Mouse (Mus musculus) liver, postnatal 0 days (tissue): Measurements from ENCODE around the gene Rasa2. TPM values are rescaled to one million over a fixed set of nuclear protein-coding genes. Genes with fewer than 3 reads are reported as not detected.
A peak's percentile ranks its signal among the peaks of the same experiment; 100 is the strongest.

Experiments used
- ATAC-seq: fragments of 200-750 bp; cut with Nextera tagmentation; 2 replicates; pipeline ENCODE4 v1.8.0; 2017; ENCODE audit warnings: mild to moderate bottlenecking, moderate library complexity
- DNase-seq: peaks from one replicate; pipeline ENCODE4 v3.0.0-alpha.2; 2016
- H3K27ac ChIP-seq: fragments of 300-500 bp; sonication (generic); 2 replicates; pipeline ENCODE4 v1.5.1; 2014; ENCODE audit warnings: antibody characterized with exemption, moderate library complexity, mild to moderate bottlenecking, low read depth
- H3K27me3 ChIP-seq: fragments of 300-500 bp; sonication (generic); 2 replicates; pipeline ENCODE4 v1.6.1; 2014; ENCODE audit warnings: low read length, control low read depth, mixed read lengths; ENCODE audit not compliant: insufficient read depth
- H3K36me3 ChIP-seq: fragments of 300-500 bp; sonication (generic); replicated peaks from 2 replicates; pipeline ENCODE4 v1.6.1; 2014; ENCODE audit warnings: mild to moderate bottlenecking, control low read depth, low read length, moderate library complexity, mixed read lengths; ENCODE audit not compliant: insufficient read depth
- H3K4me1 ChIP-seq: fragments of 300-500 bp; sonication (generic); 2 replicates; pipeline ENCODE4 v1.6.1; 2014; ENCODE audit warnings: antibody characterized with exemption, mild to moderate bottlenecking, control low read depth; ENCODE audit not compliant: insufficient read depth
- H3K4me2 ChIP-seq: fragments of 300-500 bp; sonication (generic); 2 replicates; pipeline ENCODE4 v1.6.1; 2014; ENCODE audit warnings: low read depth, mild to moderate bottlenecking, low read length, moderate library complexity, mixed read lengths
- H3K4me3 ChIP-seq: fragments of 300-500 bp; sonication (generic); 2 replicates; pipeline ENCODE4 v1.5.1; 2014; ENCODE audit warnings: low read depth, low read length
- H3K9ac ChIP-seq: fragments of 300-500 bp; sonication (generic); replicated peaks from 2 replicates; pipeline ENCODE4 v1.6.1; 2014; ENCODE audit warnings: mild to moderate bottlenecking, moderate library complexity
- H3K9me3 ChIP-seq: fragments of 300-500 bp; sonication (generic); 2 replicates; pipeline ENCODE4 v1.6.1; 2016; ENCODE audit warnings: mild to moderate bottlenecking, control low read depth, low read length, mixed read lengths
- CTCF ChIP-seq: sonication (generic); IDR thresholded peaks from 2 replicates; pipeline ENCODE4 v1.5.1; 2016; ENCODE audit warnings: antibody characterized with exemption, low read depth
- EP300 ChIP-seq: IDR thresholded peaks from 2 replicates; pipeline ENCODE4 v1.6.1; 2016; ENCODE audit warnings: antibody characterized with exemption, low read depth, mild to moderate bottlenecking
- WGBS: fragments of 180-500 bp; shearing (Covaris S2); extraction: QIAGEN DNeasy Blood & Tissue Kit; methylation state at CpG from one replicate; pipeline ENCODE4 v1.1.7; 2014; ENCODE audit not compliant: insufficient replicate concordance; 5-methylcytosine and 5-hydroxymethylcytosine counted together
- polyA plus RNA-seq: library from polyadenylated mRNA; unstranded; fragments of >200 nt; fragmentation: Nextera tagmentation; extraction: Ambion mirVana; gene quantifications from 2 replicates; pipeline ENCODE4 v1.2.1, GENCODE M21; 2015

The Rasa2 gene
- polyA plus RNA-seq, 1 experiment from 2014 or later, result 2.7 TPM

- no peak overlapping the region for H3K4me3 ChIP-seq
- H3K4me2 ChIP-seq, result no peak overlapping the region
- DNase-seq, result no peak
- H3K27ac ChIP-seq, result no peak overlapping the region
- 0 out of 2 replicates have a peak, but pooled peaks cover 4% of the 10 kb centered on the region for H3K27me3 ChIP-seq
- WGBS, result 64% methylated on average over 3 of the region's 3 CpGs
- no peaks in the 10 kb centered on the region for H3K36me3 ChIP-seq
- H3K9me3 ChIP-seq, result no peaks in the 10 kb centered on the region
- TF ChIP-seq CTCF, result no peak
- TF ChIP-seq EP300, result no peak
- peaks cover 21% of the 10 kb centered on the region for H3K4me1 ChIP-seq
- ATAC-seq, result no peak
- no peak overlapping the region for H3K9ac ChIP-seq
Observed at GRCm38 (mm10) chr9:96635899-96636298, 4.5 kb upstream of the Rasa2 start.

- 61% methylated on average over 6 of the region's 6 CpGs for WGBS
- TF ChIP-seq CTCF (no peak), EP300 (no peak)
- no peak for DNase-seq
- no peak for ATAC-seq
- Histone ChIP-seq H3K4me2 (no peak overlapping the region), H3K9me3 (no peaks in the 10 kb centered on the region), H3K36me3 (no peaks in the 10 kb centered on the region), H3K4me3 (no peak overlapping the region), H3K27me3 (0 out of 2 replicates have a peak, but pooled peaks cover 4% of the 10 kb centered on the region), H3K9ac (no peak overlapping the region), H3K4me1 (peaks cover 21% of the 10 kb centered on the region), H3K27ac (no peak overlapping the region)
Observed at GRCm38 (mm10) chr9:96635176-96635575, 3.8 kb upstream of the Rasa2 start.

DNA sequence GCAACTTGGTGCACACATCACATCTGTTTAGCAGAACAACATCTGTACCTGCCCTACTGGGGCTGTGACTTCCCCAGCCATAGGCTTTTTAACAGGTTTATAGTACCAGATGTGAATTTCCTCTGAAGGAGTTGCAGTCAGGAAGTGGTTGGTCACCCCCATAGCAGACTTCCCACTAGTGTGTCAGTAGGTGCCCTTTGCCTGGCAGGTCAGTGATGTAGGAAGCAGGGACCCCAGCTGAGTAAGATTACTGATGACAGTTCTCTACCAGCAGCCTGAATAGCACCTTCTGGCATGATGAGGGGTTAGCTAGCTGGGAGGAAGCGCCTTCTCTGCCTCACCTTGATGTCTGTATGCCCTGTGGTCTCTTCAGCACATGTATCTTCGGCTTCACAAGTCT, 2.4 kb upstream of the Rasa2 start:
- no peaks in the 10 kb centered on the region for H3K9me3 ChIP-seq
- DNase-seq, result no peak
- peaks cover 19% of the 10 kb centered on the region for H3K4me1 ChIP-seq
- H3K27me3 ChIP-seq, result 0 out of 2 replicates have a peak, but pooled peaks cover 4% of the 10 kb centered on the region
- no peak overlapping the region for H3K27ac ChIP-seq
- TF ChIP-seq CTCF (no peak), EP300 (no peak)
- 68% methylated on average over 2 of the region's 2 CpGs for WGBS
- no peak overlapping the region for H3K4me3 ChIP-seq
- H3K36me3 ChIP-seq, result no peaks in the 10 kb centered on the region
- H3K4me2 ChIP-seq, result no peak overlapping the region
- H3K9ac ChIP-seq, result no peak overlapping the region
- ATAC-seq, result no peak

GRCm38 (mm10) chr9:96632756-96633155, 1.3 kb upstream of the Rasa2 start:
- 57% methylated on average over 7 of the region's 7 CpGs for WGBS
- ATAC-seq, result no peak
- TF ChIP-seq CTCF (no peak), EP300 (no peak)

GRCm38 (mm10) chr9:96632073-96632690, 765 bp upstream of the Rasa2 start:
- Histone ChIP-seq H3K27me3 (0 out of 2 replicates have a peak, but pooled peaks cover 4% of the 10 kb centered on the region), H3K4me1 (peaks cover 16% of the 10 kb centered on the region), H3K9me3 (no peaks in the 10 kb centered on the region), H3K4me2 (peak overlapping the region; percentile 91), H3K36me3 (no peaks in the 10 kb centered on the region), H3K27ac (no peak overlapping the region), H3K4me3 (peak overlapping the region; percentile 91), H3K9ac (no peak overlapping the region; the same call in 1 of the 2 replicates)
- DNase-seq, result no peak
- WGBS, result 60% methylated on average over 6 of the region's 6 CpGs
- no peak for TF ChIP-seq CTCF
- TF ChIP-seq EP300, result no peak
- ATAC-seq, result no peak

More at GRCm38 (mm10) chr9:96632756-96633155, 1.3 kb upstream of the Rasa2 start:
- Histone ChIP-seq H3K4me1 (peaks cover 12% of the 10 kb centered on the region), H3K27ac (no peak overlapping the region), H3K9ac (no peak overlapping the region), H3K36me3 (no peaks in the 10 kb centered on the region), H3K9me3 (no peaks in the 10 kb centered on the region), H3K4me2 (no peak overlapping the region), H3K4me3 (no peak overlapping the region), H3K27me3 (0 out of 2 replicates have a peak, but pooled peaks cover 4% of the 10 kb centered on the region)
- no peak for DNase-seq

GRCm38 (mm10) chr9:96630571-96631388, 637 bp downstream of the Rasa2 start:
- 2% methylated on average over 34 of the region's 105 CpGs for WGBS

More at GRCm38 (mm10) chr9:96630571-96631388, 637 bp downstream of the Rasa2 start:
- peak; percentile 68 for DNase-seq
- Histone ChIP-seq H3K4me3 (peak overlapping the region; percentile 91), H3K9ac (peak overlapping the region; percentile 92), H3K4me2 (peak overlapping the region; percentile 91), H3K27me3 (0 out of 2 replicates have a peak, but pooled peaks cover 4% of the 10 kb centered on the region), H3K9me3 (no peaks in the 10 kb centered on the region), H3K36me3 (no peaks in the 10 kb centered on the region), H3K4me1 (peaks cover 16% of the 10 kb centered on the region), H3K27ac (peak overlapping the region; percentile 95)
- no peak for TF ChIP-seq EP300
- peak; percentile 75 for ATAC-seq
